Mouse (Mus musculus) neural tube, embryonic 15.5 days (tissue): ENCODE data around the gene P2ry6. TPM values are rescaled to one million over a fixed set of nuclear protein-coding genes. Genes with fewer than 3 reads are reported as not detected.

Source experiments
- ATAC-seq: fragments of 200-750 bp; cut with Nextera tagmentation; 2 replicates; pipeline ENCODE4 v1.8.0; 2017; ENCODE audit warnings: mild to moderate bottlenecking, moderate TSS enrichment, moderate library complexity; ENCODE audit not compliant: low FRiP score
- H3K27ac ChIP-seq: fragments of 300-500 bp; sonication (generic); replicated peaks from 2 replicates; pipeline ENCODE4 v1.5.1; 2015; ENCODE audit warnings: mild to moderate bottlenecking, inconsistent platforms
- H3K27me3 ChIP-seq: fragments of 300-500 bp; sonication (generic); replicated peaks from 2 replicates; pipeline ENCODE4 v1.6.1; 2015; ENCODE audit warnings: inconsistent platforms
- H3K36me3 ChIP-seq: fragments of 300-500 bp; sonication (generic); 2 replicates; pipeline ENCODE4 v1.6.1; 2015; ENCODE audit warnings: inconsistent platforms
- H3K4me1 ChIP-seq: fragments of 300-500 bp; sonication (generic); 2 replicates; pipeline ENCODE4 v1.6.1; 2015; ENCODE audit warnings: inconsistent platforms
- H3K4me2 ChIP-seq: fragments of 300-500 bp; sonication (generic); 2 replicates; pipeline ENCODE4 v1.6.1; 2015; ENCODE audit warnings: inconsistent platforms, mild to moderate bottlenecking, moderate library complexity
- H3K4me3 ChIP-seq: fragments of 300-500 bp; sonication (generic); replicated peaks from 2 replicates; pipeline ENCODE4 v1.5.1; 2015; ENCODE audit warnings: mild to moderate bottlenecking, inconsistent platforms
- H3K9ac ChIP-seq: fragments of 300-500 bp; sonication (generic); replicated peaks from 2 replicates; pipeline ENCODE4 v1.6.1; 2015; ENCODE audit warnings: mild to moderate bottlenecking, inconsistent platforms
- H3K9me3 ChIP-seq: fragments of 300-500 bp; sonication (generic); replicated peaks from 2 replicates; pipeline ENCODE4 v1.6.1; 2016; ENCODE audit warnings: inconsistent platforms
- WGBS: fragments of 180-500 bp; shearing (Covaris S2); methylation state at CpG from one replicate; pipeline ENCODE4 v1.1.7; 2015; ENCODE audit warnings: mixed read lengths; 5-methylcytosine and 5-hydroxymethylcytosine counted together
- polyA plus RNA-seq: library from polyadenylated mRNA; unstranded; fragments of >200 nt; fragmentation: Nextera tagmentation; extraction: Ambion mirVana; gene quantifications from 2 replicates; pipeline ENCODE4 v1.2.1, GENCODE M21; 2015

The P2ry6 gene
- polyA plus RNA-seq, 1 experiment from 2014 or later: 4.1 TPM

DNA sequence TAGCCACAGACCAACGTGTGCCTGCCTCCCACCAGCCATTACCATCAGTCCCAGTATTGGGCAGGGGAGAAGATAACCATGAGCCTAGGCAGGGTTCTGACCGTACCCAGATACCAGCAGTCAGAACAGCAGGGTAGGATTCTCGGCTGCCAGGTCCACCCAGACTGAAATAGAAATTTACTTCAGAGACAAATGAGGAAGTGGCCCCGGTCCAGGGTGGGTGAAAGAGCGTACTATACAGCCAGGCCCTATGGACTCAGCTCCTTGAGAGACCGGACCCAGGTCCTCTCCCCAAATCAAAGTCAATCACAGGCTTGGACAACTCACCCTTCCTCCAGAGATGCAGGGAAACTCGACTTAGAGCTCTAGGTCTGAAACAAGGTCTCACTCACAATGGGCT, 13.3 kb downstream of the P2ry6 start:
- Histone ChIP-seq H3K9ac (no peak overlapping the region), H3K27me3 (no peaks in the 10 kb centered on the region), H3K4me2 (no peak overlapping the region), H3K9me3 (no peaks in the 10 kb centered on the region), H3K4me3 (no peak overlapping the region), H3K27ac (no peak overlapping the region), H3K4me1 (no peaks in the 10 kb centered on the region; the same call in 1 of the 2 replicates), H3K36me3 (no peaks in the 10 kb centered on the region)
- 76% methylated on average over 7 of the region's 7 CpGs for WGBS
- ATAC-seq: no peak

DNA sequence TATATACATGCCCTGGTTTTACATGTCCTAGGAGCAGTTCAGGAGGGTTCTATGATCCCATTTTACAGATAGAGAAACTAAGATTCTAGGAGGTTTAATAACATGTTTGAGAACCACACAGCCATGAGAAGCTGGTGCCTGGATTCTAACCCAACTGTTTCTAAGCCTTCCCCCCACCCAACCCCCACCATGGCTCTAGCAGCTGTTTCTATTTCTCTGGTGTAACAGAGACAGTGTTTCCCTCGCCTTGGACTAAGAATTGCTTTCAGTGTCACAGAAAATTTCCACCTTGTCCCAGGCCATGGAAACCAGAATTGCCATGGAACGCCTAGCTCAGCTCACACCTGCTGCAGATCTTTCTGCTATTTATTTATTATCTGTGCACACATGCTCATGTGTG, 14.0 kb downstream of the P2ry6 start:
- Histone ChIP-seq H3K27ac (no peak overlapping the region), H3K9me3 (no peaks in the 10 kb centered on the region), H3K9ac (no peak overlapping the region), H3K4me3 (no peak overlapping the region), H3K36me3 (no peaks in the 10 kb centered on the region), H3K27me3 (no peaks in the 10 kb centered on the region), H3K4me1 (no peaks in the 10 kb centered on the region; the same call in 1 of the 2 replicates), H3K4me2 (no peak overlapping the region)
- WGBS: 76% methylated on average over 2 of the region's 2 CpGs
- ATAC-seq: no peak

DNA sequence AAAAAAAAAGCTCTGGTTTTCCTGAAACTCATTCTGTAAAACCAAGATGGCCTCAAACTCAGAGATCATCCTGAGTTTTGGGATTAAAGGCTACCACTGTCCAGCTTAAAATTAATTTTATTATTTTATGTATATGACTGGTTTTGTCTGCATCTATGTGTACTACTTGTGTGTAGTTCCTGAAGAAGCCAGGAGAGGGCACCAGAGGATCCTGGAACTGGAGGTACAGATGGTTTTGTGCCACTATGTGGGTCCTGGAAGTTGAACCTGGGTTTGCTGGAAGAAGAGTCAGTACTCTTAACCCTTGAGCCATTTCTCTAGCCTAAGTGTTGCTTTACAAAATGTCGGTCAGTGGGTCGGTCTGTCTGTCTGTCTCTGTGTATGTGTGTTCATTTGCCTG, 16.0 kb downstream of the P2ry6 start:
- Histone ChIP-seq H3K27me3 (no peaks in the 10 kb centered on the region), H3K9ac (no peak overlapping the region), H3K4me2 (no peak overlapping the region), H3K4me1 (no peaks in the 10 kb centered on the region; the same call in 1 of the 2 replicates), H3K36me3 (no peaks in the 10 kb centered on the region), H3K9me3 (no peaks in the 10 kb centered on the region), H3K4me3 (no peak overlapping the region), H3K27ac (no peak overlapping the region)
- 94% methylated on average over 2 of the region's 2 CpGs for WGBS
- ATAC-seq: no peak

DNA sequence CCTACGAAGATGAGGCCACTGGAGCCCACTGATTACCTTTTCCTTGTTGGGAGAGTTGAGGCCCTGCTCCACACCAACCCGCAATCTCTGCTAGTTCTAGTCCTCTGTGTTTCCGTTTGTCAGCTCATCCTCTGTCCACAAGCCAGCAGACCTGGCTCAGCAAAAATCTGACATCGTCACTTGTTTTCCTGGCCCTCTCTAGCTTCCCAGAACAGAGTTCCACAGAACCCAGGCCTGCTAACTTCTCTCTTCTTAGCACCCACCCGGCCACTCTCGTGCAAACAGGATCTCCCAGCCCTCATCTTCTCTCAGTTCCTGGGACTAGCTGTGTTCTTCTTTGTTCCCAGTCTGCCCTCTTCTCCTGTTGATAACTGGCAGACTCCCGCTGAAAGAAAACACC, 21.8 kb downstream of the P2ry6 start:
- no peaks in the 10 kb centered on the region for H3K36me3 ChIP-seq
- H3K27ac ChIP-seq: no peak overlapping the region
- H3K4me3 ChIP-seq: no peak overlapping the region
- no peaks in the 10 kb centered on the region for H3K27me3 ChIP-seq
- H3K4me1 ChIP-seq: no peaks in the 10 kb centered on the region
- no peak overlapping the region for H3K4me2 ChIP-seq
- no peaks in the 10 kb centered on the region for H3K9me3 ChIP-seq
- no peak for ATAC-seq
- no peak overlapping the region for H3K9ac ChIP-seq
- 88% methylated on average over 7 of the region's 7 CpGs for WGBS

DNA sequence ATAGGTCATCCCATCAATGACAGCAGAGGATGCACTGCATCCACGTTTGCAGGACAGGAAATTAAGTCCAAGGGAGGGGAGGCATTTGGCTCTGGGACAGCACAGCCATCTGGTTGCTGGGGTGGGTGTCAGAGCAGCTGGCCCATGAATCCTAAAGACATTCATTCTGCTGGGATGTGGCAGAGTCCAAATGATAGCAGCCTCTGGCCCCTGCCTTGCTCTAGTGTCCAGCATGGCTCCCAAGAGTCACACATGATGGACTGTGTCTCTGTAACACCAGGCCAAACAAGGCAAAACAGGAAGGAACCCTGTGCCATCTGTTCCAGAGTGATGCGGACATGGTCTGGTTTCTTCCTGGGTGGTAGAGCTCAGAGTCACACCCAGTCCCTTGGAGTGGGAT, 22.5 kb downstream of the P2ry6 start:
- Histone ChIP-seq H3K4me3 (no peak overlapping the region), H3K27me3 (no peaks in the 10 kb centered on the region), H3K27ac (no peak overlapping the region), H3K9me3 (no peaks in the 10 kb centered on the region), H3K9ac (no peak overlapping the region), H3K4me1 (no peaks in the 10 kb centered on the region), H3K36me3 (no peaks in the 10 kb centered on the region), H3K4me2 (no peak overlapping the region)
- WGBS: 59% methylated on average over 2 of the region's 2 CpGs
- ATAC-seq: no peak

DNA sequence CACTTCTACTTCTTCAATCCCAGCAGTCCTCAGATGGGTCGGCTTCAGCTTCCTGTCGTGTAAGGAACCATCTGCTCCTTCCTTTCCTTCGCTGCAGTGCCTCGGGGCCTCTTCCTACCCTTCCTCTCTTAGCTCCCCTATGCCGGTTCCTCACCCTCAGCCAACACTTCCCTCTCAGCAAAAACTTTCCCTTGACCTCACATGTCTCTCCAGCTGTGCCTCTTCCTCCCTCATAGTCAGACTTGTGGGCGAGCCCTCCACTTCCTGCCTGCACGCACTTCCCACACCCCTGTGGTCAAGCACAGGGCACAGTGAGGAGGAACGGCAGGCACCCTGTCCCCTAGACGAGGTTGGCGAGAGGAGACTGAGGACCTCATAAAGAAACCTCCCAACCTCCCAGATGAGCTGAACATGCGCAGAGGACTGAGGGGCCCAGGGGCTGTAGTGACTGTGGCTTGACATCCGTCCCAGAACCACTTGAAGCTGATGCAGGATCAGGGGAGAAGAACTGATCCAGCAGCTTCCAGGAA, 23.9 kb downstream of the P2ry6 start:
- ATAC-seq: no peak
- H3K27me3 ChIP-seq: no peaks in the 10 kb centered on the region
- H3K4me1 ChIP-seq: no peaks in the 10 kb centered on the region
- H3K9ac ChIP-seq: no peak overlapping the region
- H3K9me3 ChIP-seq: no peaks in the 10 kb centered on the region
- H3K36me3 ChIP-seq: no peaks in the 10 kb centered on the region
- H3K4me2 ChIP-seq: no peak overlapping the region
- 76% methylated on average over 12 of the region's 12 CpGs for WGBS
- H3K4me3 ChIP-seq: no peak overlapping the region
- H3K27ac ChIP-seq: no peak overlapping the region

DNA sequence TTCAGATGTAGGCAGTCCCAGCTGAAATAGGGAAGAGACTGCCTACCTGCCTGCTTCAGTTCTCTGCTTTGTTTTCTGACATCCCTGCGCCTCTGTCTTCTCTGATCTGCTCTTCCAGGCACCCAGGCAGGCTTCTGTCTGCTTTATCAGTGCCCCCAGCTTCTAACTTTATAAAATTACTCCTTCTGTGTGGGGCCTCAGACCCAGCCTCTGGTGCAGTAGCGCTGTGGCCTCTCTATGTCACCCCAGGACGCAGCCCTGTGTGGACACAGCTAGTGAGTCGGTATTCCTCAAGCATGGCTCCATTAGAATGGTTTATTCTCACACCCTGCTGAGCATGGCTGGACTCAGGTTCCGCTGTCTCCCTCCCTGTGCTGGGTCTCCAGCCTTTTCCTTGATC, 24.4 kb downstream of the P2ry6 start:
- ATAC-seq: no peak
- Histone ChIP-seq H3K9me3 (no peaks in the 10 kb centered on the region), H3K4me3 (no peak overlapping the region), H3K4me2 (no peak overlapping the region), H3K36me3 (no peaks in the 10 kb centered on the region), H3K4me1 (no peaks in the 10 kb centered on the region), H3K27me3 (no peaks in the 10 kb centered on the region), H3K27ac (no peak overlapping the region), H3K9ac (no peak overlapping the region)
- WGBS: 66% methylated on average over 5 of the region's 5 CpGs

DNA sequence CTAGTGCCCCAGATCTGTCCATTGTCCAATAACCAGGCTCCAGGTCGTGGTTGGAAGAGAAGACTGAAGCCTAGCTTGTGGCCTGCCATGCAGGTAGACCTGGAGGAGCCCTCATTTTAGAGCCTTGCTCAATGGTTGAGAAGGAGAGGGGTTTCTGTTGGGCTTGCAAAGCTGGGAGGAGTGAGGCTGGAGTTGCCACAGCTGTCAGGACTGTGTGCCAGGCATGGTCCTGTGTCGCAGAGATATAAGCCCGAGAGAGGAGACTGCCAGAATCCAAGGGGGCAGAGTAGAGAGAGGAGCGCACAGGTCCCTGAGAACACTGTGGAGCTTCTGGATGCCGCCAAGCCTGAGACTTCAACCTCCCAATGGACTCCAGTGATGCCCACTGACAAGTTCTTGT, 29.7 kb downstream of the P2ry6 start:
- Histone ChIP-seq H3K36me3 (no peaks in the 10 kb centered on the region), H3K4me1 (peaks cover 21% of the 10 kb centered on the region), H3K4me3 (no peak overlapping the region), H3K9me3 (no peaks in the 10 kb centered on the region), H3K9ac (no peak overlapping the region), H3K27ac (no peak overlapping the region), H3K4me2 (no peak overlapping the region), H3K27me3 (no peaks in the 10 kb centered on the region)
- ATAC-seq: no peak
- WGBS: 85% methylated on average over 5 of the region's 5 CpGs

DNA sequence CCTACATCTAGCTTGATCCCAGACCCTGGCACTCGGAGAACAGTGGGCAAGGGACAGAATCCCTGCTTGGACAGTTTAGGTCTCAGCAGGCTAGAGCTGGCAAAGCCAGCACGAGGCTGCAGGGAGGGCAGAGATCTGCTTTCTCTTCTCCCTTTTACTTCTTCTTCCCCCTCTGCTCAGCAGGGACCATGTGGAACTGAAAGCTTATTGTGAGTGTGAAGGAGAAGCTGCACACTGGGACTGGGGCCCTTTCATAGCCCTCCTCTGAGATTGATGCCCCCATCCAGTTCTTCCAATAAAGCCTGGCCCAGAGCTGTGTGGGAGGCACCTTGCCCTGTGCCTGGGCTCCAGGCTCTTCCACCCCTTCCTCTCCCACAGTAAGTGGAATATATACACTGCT, 30.1 kb downstream of the P2ry6 start:
- ATAC-seq: no peak
- Histone ChIP-seq H3K4me2 (no peak overlapping the region), H3K36me3 (no peaks in the 10 kb centered on the region), H3K9me3 (no peaks in the 10 kb centered on the region), H3K9ac (no peak overlapping the region), H3K4me3 (no peak overlapping the region), H3K27me3 (no peaks in the 10 kb centered on the region), H3K27ac (no peak overlapping the region), H3K4me1 (peaks cover 21% of the 10 kb centered on the region)
- 48% methylated on average over 2 of the region's 2 CpGs for WGBS

DNA sequence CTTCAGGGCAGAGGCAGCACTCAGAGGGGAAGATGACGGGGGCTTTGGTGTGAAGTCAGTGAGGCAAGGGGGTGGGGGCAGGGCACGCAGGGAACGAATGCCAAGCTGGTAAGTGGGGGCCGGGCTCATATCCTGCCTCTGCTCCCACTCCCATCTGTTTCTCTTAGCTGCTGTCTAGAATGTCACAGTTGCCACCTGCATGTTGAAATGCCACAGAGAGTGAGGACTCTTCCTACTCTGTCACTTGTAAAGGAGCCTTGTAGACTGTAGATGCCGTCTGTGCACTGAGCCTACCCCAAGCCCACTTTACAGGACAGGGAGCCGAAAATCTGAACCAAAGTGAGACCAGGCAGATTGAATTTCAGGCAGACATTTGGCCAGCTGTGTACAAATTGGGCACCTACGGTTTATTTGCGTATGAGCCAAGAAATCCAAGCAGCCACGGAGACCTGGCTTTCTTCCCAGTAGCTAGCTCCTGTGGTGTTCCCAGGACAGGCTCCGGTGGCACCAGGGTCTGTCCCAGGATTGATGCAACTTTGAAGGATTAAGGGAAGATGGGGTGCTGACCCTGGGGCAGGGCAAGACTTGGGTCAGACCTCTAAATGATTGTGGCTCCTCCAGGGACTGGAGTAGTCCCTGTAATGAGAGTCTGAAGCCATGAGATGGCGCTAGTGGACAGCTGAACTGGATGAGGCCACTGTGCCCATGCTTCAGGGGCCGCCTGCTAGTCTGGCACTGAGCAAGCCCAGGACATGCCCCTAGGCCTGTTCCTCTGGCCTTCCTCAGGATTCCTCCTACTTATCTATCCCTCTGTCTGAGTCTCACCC, 31.4 kb downstream of the P2ry6 start:
- Histone ChIP-seq H3K27ac (no peak overlapping the region), H3K36me3 (no peaks in the 10 kb centered on the region), H3K4me2 (no peak overlapping the region), H3K4me1 (peaks cover 21% of the 10 kb centered on the region), H3K27me3 (no peaks in the 10 kb centered on the region), H3K4me3 (no peak overlapping the region), H3K9me3 (no peaks in the 10 kb centered on the region), H3K9ac (no peak overlapping the region)
- WGBS: 33% methylated on average over 12 of the region's 12 CpGs
- peak; percentile 60 for ATAC-seq

DNA sequence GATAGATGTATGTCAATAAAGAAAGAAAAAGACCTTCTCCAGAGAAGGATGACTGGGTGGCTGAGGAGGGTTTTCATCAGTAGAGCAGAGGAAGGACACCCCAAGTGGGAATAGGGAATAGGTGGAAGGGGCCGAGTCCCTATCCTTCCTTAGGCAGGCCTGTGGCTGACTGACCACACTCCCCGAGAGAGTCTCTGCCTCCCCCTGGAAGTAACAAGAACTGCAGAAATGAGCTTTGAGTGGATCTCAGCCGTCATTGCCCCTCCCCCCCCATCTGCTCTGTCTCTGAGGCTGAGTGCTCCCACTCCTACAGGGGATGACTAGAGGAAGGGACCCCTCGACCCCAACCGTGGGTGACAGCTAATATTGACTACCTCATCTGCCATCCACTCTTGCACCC, 33.3 kb downstream of the P2ry6 start:
- no peaks in the 10 kb centered on the region for H3K9me3 ChIP-seq
- H3K4me2 ChIP-seq: no peak overlapping the region
- H3K9ac ChIP-seq: no peak overlapping the region
- H3K27ac ChIP-seq: no peak overlapping the region
- no peak for ATAC-seq
- H3K4me1 ChIP-seq: peaks cover 21% of the 10 kb centered on the region
- no peaks in the 10 kb centered on the region for H3K27me3 ChIP-seq
- no peak overlapping the region for H3K4me3 ChIP-seq
- 32% methylated on average over 5 of the region's 5 CpGs for WGBS
- H3K36me3 ChIP-seq: no peaks in the 10 kb centered on the region

DNA sequence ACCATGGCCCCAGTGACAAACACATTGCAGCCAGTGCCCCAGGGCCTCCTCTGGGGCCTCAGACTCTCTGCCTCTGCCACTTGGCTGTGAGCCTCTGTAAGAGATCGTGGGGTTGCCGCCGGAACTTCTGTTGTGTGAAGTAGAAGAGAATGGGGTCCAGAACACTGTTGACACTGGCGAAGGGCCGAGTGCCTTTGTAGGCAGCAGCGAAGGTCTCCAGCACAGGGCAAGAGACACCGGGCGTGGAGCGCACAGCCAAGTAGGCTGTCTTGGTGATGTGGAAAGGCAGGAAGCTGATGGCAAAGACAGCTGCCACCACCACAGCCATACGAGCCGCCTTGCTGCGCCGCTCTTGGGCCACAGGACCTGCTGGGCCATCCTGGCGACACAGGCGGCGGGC, 36.3 kb downstream of the P2ry6 start:
- no peak overlapping the region for H3K4me3 ChIP-seq
- no peak for ATAC-seq
- 90% methylated on average over 16 of the region's 16 CpGs for WGBS
- peaks cover 8% of the 10 kb centered on the region for H3K4me1 ChIP-seq
- H3K9me3 ChIP-seq: no peaks in the 10 kb centered on the region
- H3K36me3 ChIP-seq: no peaks in the 10 kb centered on the region
- H3K9ac ChIP-seq: no peak overlapping the region
- H3K27me3 ChIP-seq: peaks cover 8% of the 10 kb centered on the region; the same call in 1 of the 2 replicates
- H3K4me2 ChIP-seq: no peak overlapping the region
- H3K27ac ChIP-seq: no peak overlapping the region
